Mouse (Mus musculus) MEL (cell line): ENCODE data around the gene Dnaic1.

Experiments used
- KAT2A ChIP-seq: conservative IDR thresholded peaks from 2 replicates; pipeline ENCODE4 v1.6.1; 2012; ENCODE audit warnings: low read depth, low read length, improper control_type of control experiment, inconsistent platforms
- MAX ChIP-seq: IDR thresholded peaks from 2 replicates; pipeline ENCODE4 v1.6.1; 2011; ENCODE audit warnings: low read length, improper control_type of control experiment
- MYB ChIP-seq: IDR thresholded peaks from 2 replicates; pipeline ENCODE4 v1.6.1; 2011; ENCODE audit warnings: mild to moderate bottlenecking, low read depth, low read length, improper control_type of control experiment
- MYC ChIP-seq: IDR thresholded peaks from 2 replicates; pipeline ENCODE4 v1.6.1; 2011; ENCODE audit warnings: low read depth, mild to moderate bottlenecking, low read length, improper control_type of control experiment, moderate library complexity
- POLR2A ChIP-seq, 2 experiments: IDR thresholded peaks; 2 replicates each; pipeline ENCODE4 v1.6.1; 2011 to 2012; ENCODE audit warnings: low read length in 2 of 2, mild to moderate bottlenecking in 2 of 2, control low read depth in 1 of 2, improper control_type of control experiment in 1 of 2, low read depth in 1 of 2, moderate library complexity in 1 of 2; ENCODE audit not compliant: control insufficient read depth in 1 of 2, insufficient read depth in 1 of 2, poor library complexity in 1 of 2
- SIN3A ChIP-seq: IDR thresholded peaks from 2 replicates; pipeline ENCODE4 v1.6.1; 2012; ENCODE audit warnings: low read length, improper control_type of control experiment, inconsistent platforms
- ZKSCAN1 ChIP-seq: IDR thresholded peaks from 2 replicates; pipeline ENCODE4 v1.6.1; 2012; ENCODE audit warnings: low read depth, mild to moderate bottlenecking, inconsistent platforms, low read length, improper control_type of control experiment, moderate library complexity

DNA sequence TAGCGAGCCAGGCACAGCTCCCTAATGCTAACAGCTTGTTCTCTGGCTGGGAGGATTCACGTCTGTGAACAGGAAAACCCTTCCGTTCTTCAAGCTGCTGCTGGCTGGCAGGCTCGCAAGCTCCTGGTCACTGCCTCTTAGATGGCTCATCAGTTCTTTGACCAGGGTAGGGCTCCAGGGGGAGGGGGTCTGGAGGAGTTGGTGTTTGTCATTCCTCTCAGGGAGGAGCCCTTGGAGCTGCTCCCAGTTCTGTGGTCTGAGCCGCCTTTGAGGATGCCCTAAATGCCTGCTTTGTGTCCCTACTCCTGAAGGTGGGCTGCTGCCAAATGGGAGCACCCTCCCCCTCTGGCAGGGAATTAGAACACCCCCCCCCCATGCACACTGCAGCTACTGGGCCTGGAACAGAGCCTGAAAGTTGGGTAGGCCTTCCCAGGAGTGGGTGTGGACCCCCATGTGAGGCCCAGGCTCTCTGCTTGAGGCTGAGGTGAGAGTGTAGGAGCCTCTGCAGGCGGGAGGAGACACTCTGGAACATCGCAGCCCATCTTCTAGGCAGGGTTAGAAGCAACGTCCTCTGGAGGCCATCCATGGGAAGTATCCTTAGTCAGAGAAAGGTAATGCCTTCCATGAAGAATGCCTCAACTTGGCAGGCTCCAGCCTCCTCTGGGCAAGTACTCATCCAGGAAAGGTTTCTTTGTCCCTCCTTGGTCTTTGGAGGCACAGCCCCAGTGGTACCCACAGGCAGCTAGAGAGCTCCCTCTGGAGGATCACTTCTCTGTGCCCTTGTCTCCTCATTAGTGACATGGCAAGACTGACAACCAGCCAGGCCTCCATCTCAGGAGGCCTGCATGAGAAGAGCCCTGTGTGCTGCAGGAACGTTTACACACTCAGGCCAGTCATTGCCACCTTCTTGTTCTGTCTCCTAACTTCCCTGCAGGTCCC, 46.4 kb downstream of the Dnaic1 start:
- no peak for TF ChIP-seq SIN3A
- TF ChIP-seq MAX, result no peak
- TF ChIP-seq KAT2A, result no peak
- TF ChIP-seq ZKSCAN1, result no peak
- no peak for TF ChIP-seq POLR2A (IDR thresholded peaks at IDR 0.05; ENCODE audit: control insufficient read depth in 1 of 2, insufficient read depth in 1 of 2, low read depth in 1 of 2, low read length in 2 of 2, poor library complexity in 1 of 2)
- no peak for TF ChIP-seq MYB
- no peak for TF ChIP-seq MYC
